Mouse (Mus musculus) embryonic facial prominence, embryonic 14.5 days (tissue): ENCODE data around the gene Riox2. TPM values are rescaled to one million over a fixed set of nuclear protein-coding genes. Genes with fewer than 3 reads are reported as not detected.

Experiments
- ATAC-seq: fragments of 200-750 bp; cut with Nextera tagmentation; 2 replicates; pipeline ENCODE4 v1.8.0; 2017; ENCODE audit warnings: low read depth, moderate number of reproducible peaks, moderate TSS enrichment
- DNase-seq: peaks from one replicate; pipeline ENCODE4 v3.0.0-alpha.2; 2015; ENCODE audit warnings: low spot score
- H3K27ac ChIP-seq: fragments of 300-500 bp; sonication (generic); replicated peaks from 2 replicates; pipeline ENCODE4 v1.5.1; 2014; ENCODE audit warnings: low read depth, mild to moderate bottlenecking, low read length, moderate library complexity
- H3K27me3 ChIP-seq: fragments of 300-500 bp; sonication (generic); replicated peaks from 2 replicates; pipeline ENCODE4 v1.6.1; 2014; ENCODE audit warnings: low read length; ENCODE audit not compliant: control insufficient read depth, insufficient read depth
- H3K36me3 ChIP-seq: fragments of 300-500 bp; sonication (generic); 2 replicates; pipeline ENCODE4 v1.6.1; 2014; ENCODE audit warnings: low read length, mixed read lengths; ENCODE audit not compliant: control insufficient read depth, insufficient read depth
- H3K4me1 ChIP-seq: fragments of 300-500 bp; sonication (generic); 2 replicates; pipeline ENCODE4 v1.6.1; 2014; ENCODE audit warnings: antibody characterized with exemption, low read length; ENCODE audit not compliant: control insufficient read depth, insufficient read depth
- H3K4me2 ChIP-seq: fragments of 300-500 bp; sonication (generic); 2 replicates; pipeline ENCODE4 v1.6.1; 2014; ENCODE audit warnings: low read depth, mild to moderate bottlenecking, low read length, moderate library complexity, mixed read lengths
- H3K4me3 ChIP-seq: fragments of 300-500 bp; sonication (generic); 2 replicates; pipeline ENCODE4 v1.5.1; 2014; ENCODE audit warnings: low read depth, mild to moderate bottlenecking, low read length
- H3K9ac ChIP-seq: fragments of 300-500 bp; sonication (generic); 2 replicates; pipeline ENCODE4 v1.6.1; 2014; ENCODE audit warnings: low read depth, mild to moderate bottlenecking, low read length, moderate library complexity, mixed read lengths
- H3K9me3 ChIP-seq: fragments of 300-500 bp; sonication (generic); 2 replicates; pipeline ENCODE4 v1.6.1; 2016; ENCODE audit warnings: low read length; ENCODE audit not compliant: control insufficient read depth
- WGBS: fragments of 180-500 bp; shearing (Covaris S2); extraction: QIAGEN DNeasy Blood & Tissue Kit; methylation state at CpG from one replicate; pipeline ENCODE4 v1.1.7; 2014; 5-methylcytosine and 5-hydroxymethylcytosine counted together
- polyA plus RNA-seq: library from polyadenylated mRNA; unstranded; fragments of >200 nt; fragmentation: Nextera tagmentation; extraction: Ambion mirVana; gene quantifications from 2 replicates; pipeline ENCODE4 v1.2.1, GENCODE M21; 2014

Gene Riox2
- polyA plus RNA-seq, 1 experiment from 2014 or later, result 28.4 TPM

DNA sequence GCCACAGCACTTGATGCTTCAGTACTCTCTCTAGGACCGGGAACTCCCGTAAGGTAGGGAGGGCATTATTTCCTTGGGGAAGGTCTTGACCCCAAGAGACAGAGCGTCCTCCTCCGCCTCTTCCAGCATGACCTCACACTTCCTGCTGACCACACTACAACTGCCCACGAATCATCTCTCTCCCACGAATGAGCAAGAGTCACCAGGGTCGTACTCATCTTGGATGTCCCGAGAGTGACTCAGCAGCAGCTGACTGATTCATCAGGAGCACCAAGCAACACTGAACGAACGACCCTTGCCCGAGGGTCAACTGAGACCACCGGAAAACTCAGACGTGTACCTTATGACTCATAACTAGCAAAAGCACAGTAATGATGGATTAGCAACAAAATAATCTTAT lies 58.0 kb downstream of the Riox2 start:
- Histone ChIP-seq H3K4me1 (no peaks in the 10 kb centered on the region), H3K27ac (no peak overlapping the region), H3K9me3 (peaks cover 7% of the 10 kb centered on the region; the same call in 1 of the 2 replicates), H3K9ac (no peak overlapping the region), H3K27me3 (no peaks in the 10 kb centered on the region), H3K4me3 (no peak overlapping the region), H3K4me2 (no peak overlapping the region), H3K36me3 (peaks cover 16% of the 10 kb centered on the region)
- WGBS, result 85% methylated on average over 13 of the region's 13 CpGs
- no peak for ATAC-seq
- DNase-seq, result no peak

DNA sequence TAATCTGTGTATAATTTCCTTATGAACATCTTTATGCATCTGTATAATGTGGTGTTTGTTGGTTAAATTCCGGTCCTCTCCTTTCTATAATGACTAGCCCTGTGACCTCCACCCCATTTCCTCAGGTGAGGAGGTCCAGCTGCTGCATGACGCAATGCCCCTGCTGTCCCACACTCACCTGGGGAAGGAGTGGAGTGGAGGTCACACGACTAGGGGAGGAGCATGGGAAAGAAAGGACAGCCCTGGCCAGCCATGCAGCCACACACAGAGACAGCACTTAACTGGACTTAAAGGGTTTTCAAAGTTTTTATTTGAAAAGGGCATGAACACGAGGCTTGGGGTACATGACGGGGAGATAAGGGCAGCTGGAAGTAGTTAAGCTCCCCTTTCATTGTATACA lies 59.7 kb downstream of the Riox2 start:
- Histone ChIP-seq H3K36me3 (peaks cover 21% of the 10 kb centered on the region), H3K4me3 (no peak overlapping the region), H3K4me2 (no peak overlapping the region), H3K9me3 (peaks cover 7% of the 10 kb centered on the region; the same call in 1 of the 2 replicates), H3K27ac (no peak overlapping the region), H3K9ac (no peak overlapping the region), H3K27me3 (no peaks in the 10 kb centered on the region), H3K4me1 (no peaks in the 10 kb centered on the region)
- ATAC-seq (no peak), DNase-seq (no peak)
- WGBS, result 71% methylated on average over 5 of the region's 5 CpGs

DNA sequence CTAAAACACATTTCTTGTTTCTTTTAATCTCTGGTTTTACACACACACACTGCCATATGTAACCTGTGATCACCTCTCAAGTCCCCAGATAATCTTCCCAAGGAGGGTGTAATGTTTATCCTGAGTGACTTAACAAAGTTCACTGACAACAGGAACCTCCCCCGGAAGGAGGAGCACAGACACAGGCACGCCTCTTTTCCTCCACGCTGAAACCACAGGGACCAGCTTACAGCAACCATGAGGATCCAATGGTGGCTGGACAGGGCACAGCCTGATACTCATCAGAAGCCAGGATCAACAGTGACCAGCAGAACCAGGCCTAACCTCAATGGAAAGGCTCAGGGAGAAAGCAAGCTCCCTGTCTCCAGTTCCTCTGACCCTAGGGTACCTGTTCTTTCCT lies 61.0 kb downstream of the Riox2 start:
- Histone ChIP-seq H3K4me1 (no peaks in the 10 kb centered on the region), H3K9ac (no peak overlapping the region), H3K4me3 (no peak overlapping the region), H3K27ac (no peak overlapping the region), H3K27me3 (no peaks in the 10 kb centered on the region), H3K36me3 (peaks cover 29% of the 10 kb centered on the region), H3K4me2 (no peak overlapping the region), H3K9me3 (peaks cover 7% of the 10 kb centered on the region; the same call in 1 of the 2 replicates)
- DNase-seq (no peak), ATAC-seq (no peak)
- 32% methylated on average over 3 of the region's 3 CpGs for WGBS

DNA sequence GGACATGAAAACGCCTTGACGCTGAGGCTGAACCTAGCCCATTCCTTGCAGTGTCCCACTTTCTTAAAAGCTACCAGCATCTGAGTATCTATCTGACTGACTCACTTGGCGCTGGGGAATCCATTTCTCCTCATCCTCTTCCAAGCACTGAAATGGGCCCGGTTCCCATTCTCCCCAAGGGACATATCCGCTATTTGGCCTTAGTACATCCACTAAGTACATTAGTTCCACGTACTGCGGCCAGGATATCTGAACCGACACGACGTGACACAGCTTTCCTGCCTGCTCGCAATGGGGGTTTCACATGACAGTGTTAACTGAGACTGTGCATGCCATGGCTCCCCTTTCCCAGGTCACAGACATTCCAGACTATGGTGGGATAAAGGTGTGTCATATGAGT lies 62.8 kb downstream of the Riox2 start:
- H3K4me1 ChIP-seq, result no peaks in the 10 kb centered on the region
- no peak overlapping the region for H3K4me3 ChIP-seq
- H3K9ac ChIP-seq, result no peak overlapping the region
- ATAC-seq (peak; percentile 65), DNase-seq (peak; percentile 63)
- H3K9me3 ChIP-seq, result peaks cover 7% of the 10 kb centered on the region; the same call in 1 of the 2 replicates
- 72% methylated on average over 11 of the region's 11 CpGs for WGBS
- H3K27ac ChIP-seq, result no peak overlapping the region
- no peak overlapping the region for H3K4me2 ChIP-seq
- no peaks in the 10 kb centered on the region for H3K27me3 ChIP-seq
- peaks cover 24% of the 10 kb centered on the region for H3K36me3 ChIP-seq

DNA sequence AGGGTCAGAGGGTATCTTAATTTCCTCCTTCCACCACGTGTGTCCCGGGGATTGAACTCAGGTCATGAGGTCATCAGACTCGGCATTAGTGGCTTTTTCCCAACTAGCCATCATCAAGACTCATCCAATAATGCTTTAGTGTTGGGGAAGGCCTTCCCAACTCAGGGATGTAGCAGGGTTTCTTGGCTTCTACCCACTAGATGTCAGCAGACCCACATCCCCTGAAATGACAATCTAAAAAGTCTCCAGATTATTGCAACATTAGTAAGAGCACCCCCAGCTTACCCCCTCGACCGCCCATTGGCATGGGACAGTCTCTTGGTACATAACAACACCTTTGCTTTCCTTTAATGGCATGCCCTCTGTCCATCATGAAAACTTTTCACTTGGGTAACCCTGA lies 64.1 kb downstream of the Riox2 start:
- H3K9me3 ChIP-seq, result no peaks in the 10 kb centered on the region
- no peak overlapping the region for H3K27ac ChIP-seq
- H3K4me2 ChIP-seq, result no peak overlapping the region
- no peak overlapping the region for H3K4me3 ChIP-seq
- ATAC-seq (no peak), DNase-seq (no peak)
- no peak overlapping the region for H3K9ac ChIP-seq
- H3K4me1 ChIP-seq, result no peaks in the 10 kb centered on the region
- WGBS, result 75% methylated on average over 5 of the region's 5 CpGs
- no peaks in the 10 kb centered on the region for H3K27me3 ChIP-seq
- H3K36me3 ChIP-seq, result peaks cover 12% of the 10 kb centered on the region; the same call in 1 of the 2 replicates

DNA sequence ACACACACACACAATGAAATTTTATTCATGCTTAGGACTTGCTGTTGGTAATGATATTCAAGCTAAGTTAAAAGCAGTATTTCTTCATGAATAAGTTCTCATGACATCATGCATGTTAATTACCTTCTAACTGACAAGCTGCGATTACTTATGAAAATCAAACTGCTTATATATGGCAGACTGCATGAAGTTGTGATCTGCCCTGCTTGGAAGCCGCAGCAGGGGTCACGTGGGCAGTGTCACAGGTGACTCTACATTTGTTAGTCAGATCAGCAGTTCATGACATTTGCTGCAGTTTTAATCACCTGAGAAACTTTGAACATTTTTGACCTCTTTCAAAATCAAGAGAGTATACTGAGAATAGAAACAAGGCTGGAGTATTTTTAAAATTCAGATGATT lies 69.4 kb downstream of the Riox2 start:
- WGBS, result 76% methylated on average over 3 of the region's 3 CpGs
- no peak overlapping the region for H3K4me3 ChIP-seq
- ATAC-seq, result no peak

DNA sequence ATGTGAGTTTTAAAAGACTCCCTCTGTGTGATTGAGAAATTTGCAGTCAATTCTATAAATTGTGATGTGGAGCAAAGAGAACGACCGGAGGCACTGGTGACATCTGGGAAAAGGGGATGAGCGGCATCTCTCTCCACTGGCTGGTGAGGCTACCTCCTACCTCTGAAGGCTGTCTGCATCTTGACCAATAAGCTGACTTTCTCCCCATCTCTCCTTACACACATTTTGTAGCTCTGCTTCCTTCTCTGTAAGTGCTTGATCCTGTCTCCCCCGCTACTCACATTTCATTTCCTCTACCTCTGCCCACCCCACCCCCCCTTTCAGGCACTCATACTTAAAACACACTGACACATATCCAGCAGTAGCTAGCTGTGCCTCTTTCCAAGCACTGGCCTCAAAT lies 69.8 kb downstream of the Riox2 start:
- Histone ChIP-seq H3K27ac (no peak overlapping the region), H3K9me3 (no peaks in the 10 kb centered on the region), H3K36me3 (peaks cover 6% of the 10 kb centered on the region; the same call in 1 of the 2 replicates), H3K4me3 (no peak overlapping the region), H3K4me1 (no peaks in the 10 kb centered on the region), H3K9ac (no peak overlapping the region), H3K27me3 (no peaks in the 10 kb centered on the region), H3K4me2 (no peak overlapping the region)
- ATAC-seq (no peak), DNase-seq (no peak)
- 58% methylated on average over 4 of the region's 4 CpGs for WGBS

More for the DNA sequence above, 69.4 kb downstream of the Riox2 start:
- Histone ChIP-seq H3K27ac (no peak overlapping the region), H3K4me1 (no peaks in the 10 kb centered on the region), H3K36me3 (peaks cover 10% of the 10 kb centered on the region; the same call in 1 of the 2 replicates), H3K9ac (no peak overlapping the region), H3K4me2 (no peak overlapping the region), H3K27me3 (no peaks in the 10 kb centered on the region), H3K9me3 (no peaks in the 10 kb centered on the region)
- no peak for DNase-seq

Other genes with a start within 250 kb of the Riox2 start
- gene Olfr201, start 199.1 kb upstream of the Riox2 start, polyA plus RNA-seq, result 0.04 TPM in 1 of 2 replicates, not detected in the other
- not detected in 2 replicates for gene Olfr202, start 185.0 kb upstream of the Riox2 start, polyA plus RNA-seq
- not detected in 2 replicates for gene Olfr203, start 172.9 kb upstream of the Riox2 start, polyA plus RNA-seq
- not detected in 2 replicates for gene Olfr204, start 153.5 kb upstream of the Riox2 start, polyA plus RNA-seq
- not detected in 2 replicates for gene Olfr205, start 140.6 kb upstream of the Riox2 start, polyA plus RNA-seq
- not detected in 2 replicates for gene Olfr206, start 122.5 kb upstream of the Riox2 start, polyA plus RNA-seq
- not detected in 2 replicates for gene Olfr209, start 107.8 kb upstream of the Riox2 start, polyA plus RNA-seq
- 0.12 and 0.17 TPM in 2 replicates for gene Gabrr3, start 64.4 kb upstream of the Riox2 start, polyA plus RNA-seq
- gene Crybg3, start 129.2 kb downstream of the Riox2 start, polyA plus RNA-seq, result 11.6 and 12.1 TPM in 2 replicates
- 30.3 and 31.6 TPM in 2 replicates for gene Arl6, start 167.6 kb downstream of the Riox2 start, polyA plus RNA-seq